Mouse (Mus musculus) E14TG2a.4 (cell line): ENCODE data around the gene Erlec1.

Experiments used
- CTCF ChIP-seq: conservative IDR thresholded peaks from 2 replicates; pipeline ENCODE4 v1.5.1; 2014; ENCODE audit warnings: low read length
- NANOG ChIP-seq: IDR thresholded peaks from 2 replicates; pipeline ENCODE4 v1.6.1; 2014; ENCODE audit warnings: borderline replicate concordance, low read length, mixed read lengths

- no peak for TF ChIP-seq CTCF
- no peak for TF ChIP-seq NANOG
Measured at GRCm38 (mm10) chr11:30953469-30954154, 523 bp downstream of the Erlec1 start.
